Mouse (Mus musculus) midbrain, embryonic 14.5 days (tissue): ENCODE results near the gene Gm10487. TPM values are rescaled to one million over a fixed set of nuclear protein-coding genes. Genes with fewer than 3 reads are reported as not detected.
"Not testable (repeated sequence)": the region's sequence is repeated elsewhere in the genome, so short reads cannot be mapped to it uniquely, and the experiment has no call there.

Experiments
- ATAC-seq: fragments of 200-750 bp; cut with Nextera tagmentation; 2 replicates; pipeline ENCODE4 v1.8.0; 2017; ENCODE audit warnings: moderate number of reproducible peaks, moderate library complexity; ENCODE audit not compliant: low FRiP score, low TSS enrichment
- DNase-seq: peaks from one replicate; pipeline ENCODE4 v3.0.0-alpha.2; 2015
- H3K27ac ChIP-seq: fragments of 300-500 bp; sonication (generic); replicated peaks from 2 replicates; pipeline ENCODE4 v1.5.1; 2014; ENCODE audit warnings: mild to moderate bottlenecking, low read depth, low read length, moderate library complexity
- H3K27me3 ChIP-seq: fragments of 300-500 bp; sonication (generic); 2 replicates; pipeline ENCODE4 v1.6.1; 2014; ENCODE audit warnings: low read length, control low read depth, mixed read lengths; ENCODE audit not compliant: control insufficient read depth, insufficient read depth
- H3K36me3 ChIP-seq: fragments of 300-500 bp; sonication (generic); 2 replicates; pipeline ENCODE4 v1.6.1; 2014; ENCODE audit warnings: low read length, control low read depth; ENCODE audit not compliant: control insufficient read depth, insufficient read depth
- H3K4me1 ChIP-seq: fragments of 300-500 bp; sonication (generic); 2 replicates; pipeline ENCODE4 v1.6.1; 2014; ENCODE audit warnings: mild to moderate bottlenecking, antibody characterized with exemption, low read length, control low read depth; ENCODE audit not compliant: control insufficient read depth, insufficient read depth
- H3K4me2 ChIP-seq: fragments of 300-500 bp; sonication (generic); 2 replicates; pipeline ENCODE4 v1.6.1; 2014; ENCODE audit warnings: mild to moderate bottlenecking, low read length, moderate library complexity
- H3K4me3 ChIP-seq: fragments of 300-500 bp; sonication (generic); replicated peaks from 2 replicates; pipeline ENCODE4 v1.5.1; 2014; ENCODE audit warnings: low read depth, low read length
- H3K9ac ChIP-seq: fragments of 300-500 bp; sonication (generic); replicated peaks from 2 replicates; pipeline ENCODE4 v1.6.1; 2014; ENCODE audit warnings: mild to moderate bottlenecking, low read length, moderate library complexity
- H3K9me3 ChIP-seq: fragments of 300-500 bp; sonication (generic); 2 replicates; pipeline ENCODE4 v1.6.1; 2016; ENCODE audit warnings: low read length, control low read depth, mixed read lengths; ENCODE audit not compliant: control insufficient read depth
- WGBS: fragments of 180-500 bp; shearing (Covaris S2); extraction: QIAGEN DNeasy Blood & Tissue Kit; methylation state at CpG from one replicate; pipeline ENCODE4 v1.1.7; 2014; 5-methylcytosine and 5-hydroxymethylcytosine counted together
- polyA plus RNA-seq: library from polyadenylated mRNA; unstranded; fragments of >200 nt; fragmentation: Nextera tagmentation; extraction: Ambion mirVana; gene quantifications from 2 replicates; pipeline ENCODE4 v1.2.1, GENCODE M21; 2014

Gm10487 gene
- not detected in 2 replicates for polyA plus RNA-seq

GRCm38 (mm10) chrX:30843369-30843768 lies at the start of gene Gm10487:
Gene Gm10487, minus strand, starts transcription at chrX:30843469.
- not testable (repeated sequence) for H3K9me3 ChIP-seq, H3K9ac ChIP-seq, H3K27ac ChIP-seq, ATAC-seq, H3K27me3 ChIP-seq, H3K4me3 ChIP-seq, H3K4me1 ChIP-seq, H3K4me2 ChIP-seq, DNase-seq, H3K36me3 ChIP-seq
- no CpG with 5 or more reads among the region's 6 CpGs for WGBS
